Mouse (Mus musculus): ENCODE measurements at regions not wholly inside any gene's neighbourhood (a gene's known extent, or its start where the extent isn't known, plus 50 kb on each side); places are given as distances from the start of the nearest gene placed in this dataset.

GRCm38 (mm10) chr13:52113549-52113948 is 267.1 kb downstream of the Gadd45g start:
- 75% methylated on average over 8 of the region's 8 CpGs for WGBS
- no peak for TF ChIP-seq EP300 (optimal IDR thresholded peaks at IDR 0.05)
- TF ChIP-seq CTCF (IDR thresholded peaks at IDR 0.05; ENCODE audit: low read depth), result no peak
- no peak for DNase-seq (ENCODE audit: low spot score)

GRCm38 (mm10) chr13:52114431-52114830 is 268.0 kb downstream of the Gadd45g start:
- Histone ChIP-seq H3K27ac (replicated peaks) (no peak overlapping the region), H3K4me2 (replicated peaks; ENCODE audit: low read depth) (no peak overlapping the region), H3K36me3 (ENCODE audit: control insufficient read depth, insufficient read depth, low read length) (no peaks in the 10 kb centered on the region), H3K9me3 (ENCODE audit: control insufficient read depth, low read length) (no peaks in the 10 kb centered on the region), H3K9ac (ENCODE audit: low read length) (no peak overlapping the region), H3K27me3 (ENCODE audit: control insufficient read depth, insufficient read depth, low read length) (no peaks in the 10 kb centered on the region), H3K4me3 (ENCODE audit: low read depth, low read length) (no peak overlapping the region), H3K4me1 (replicated peaks; ENCODE audit: control insufficient read depth, insufficient read depth) (no peaks in the 10 kb centered on the region; the same call in 1 of the 2 replicates)
- 67% methylated on average over 7 of the region's 7 CpGs for WGBS
- ATAC-seq (ENCODE audit: low FRiP score, low TSS enrichment) (no peak), DNase-seq (ENCODE audit: low spot score) (no peak)
- TF ChIP-seq EP300 (optimal IDR thresholded peaks at IDR 0.05) (no peak), CTCF (IDR thresholded peaks at IDR 0.05; ENCODE audit: low read depth) (no peak)

More at GRCm38 (mm10) chr13:52113549-52113948, 267.1 kb downstream of the Gadd45g start:
- Histone ChIP-seq H3K27me3 (ENCODE audit: control insufficient read depth, insufficient read depth, low read length) (no peaks in the 10 kb centered on the region), H3K36me3 (ENCODE audit: control insufficient read depth, insufficient read depth, low read length) (no peaks in the 10 kb centered on the region), H3K9ac (ENCODE audit: low read length) (no peak overlapping the region), H3K4me2 (replicated peaks; ENCODE audit: low read depth) (no peak overlapping the region), H3K9me3 (ENCODE audit: control insufficient read depth, low read length) (no peaks in the 10 kb centered on the region), H3K27ac (replicated peaks) (no peak overlapping the region), H3K4me1 (replicated peaks; ENCODE audit: control insufficient read depth, insufficient read depth) (no peaks in the 10 kb centered on the region; the same call in none of the 2 replicates), H3K4me3 (ENCODE audit: low read depth, low read length) (no peak overlapping the region)
- no peak for ATAC-seq (ENCODE audit: low FRiP score, low TSS enrichment)

- no peaks in the 10 kb centered on the region for H3K9me3 ChIP-seq (ENCODE audit: control insufficient read depth, low read length)
- no peak for DNase-seq (ENCODE audit: low spot score)
- H3K27ac ChIP-seq (replicated peaks), result no peak overlapping the region
- H3K4me3 ChIP-seq (ENCODE audit: low read depth, low read length), result no peak overlapping the region
- ATAC-seq (ENCODE audit: low FRiP score, low TSS enrichment), result no peak
- no peaks in the 10 kb centered on the region for H3K27me3 ChIP-seq (ENCODE audit: control insufficient read depth, insufficient read depth, low read length)
- H3K36me3 ChIP-seq (ENCODE audit: control insufficient read depth, insufficient read depth, low read length), result no peaks in the 10 kb centered on the region
- no peak overlapping the region for H3K4me2 ChIP-seq (replicated peaks; ENCODE audit: low read depth)
- WGBS, result 76% methylated on average over 6 of the region's 6 CpGs
- TF ChIP-seq EP300 (optimal IDR thresholded peaks at IDR 0.05), result no peak
- no peak for TF ChIP-seq CTCF (IDR thresholded peaks at IDR 0.05; ENCODE audit: low read depth)
- H3K4me1 ChIP-seq (replicated peaks; ENCODE audit: control insufficient read depth, insufficient read depth), result no peaks in the 10 kb centered on the region; the same call in 1 of the 2 replicates
- H3K9ac ChIP-seq (ENCODE audit: low read length), result no peak overlapping the region
These were observed 268.5 kb downstream of the Gadd45g start for GRCm38 (mm10) chr13:52114962-52115361.

GRCm38 (mm10) chr13:52116241-52116640 is 269.8 kb downstream of the Gadd45g start:
- H3K9me3 ChIP-seq (ENCODE audit: control insufficient read depth, low read length), result no peaks in the 10 kb centered on the region
- no peak overlapping the region for H3K9ac ChIP-seq (ENCODE audit: low read length)
- ATAC-seq (ENCODE audit: low FRiP score, low TSS enrichment) (no peak), DNase-seq (ENCODE audit: low spot score) (no peak)
- 75% methylated on average over 4 of the region's 4 CpGs for WGBS
- no peaks in the 10 kb centered on the region for H3K27me3 ChIP-seq (ENCODE audit: control insufficient read depth, insufficient read depth, low read length)
- H3K36me3 ChIP-seq (ENCODE audit: control insufficient read depth, insufficient read depth, low read length), result no peaks in the 10 kb centered on the region
- TF ChIP-seq EP300 (optimal IDR thresholded peaks at IDR 0.05) (no peak), CTCF (IDR thresholded peaks at IDR 0.05; ENCODE audit: low read depth) (no peak)
- H3K4me3 ChIP-seq (ENCODE audit: low read depth, low read length), result no peak overlapping the region
- no peaks in the 10 kb centered on the region for H3K4me1 ChIP-seq (replicated peaks; ENCODE audit: control insufficient read depth, insufficient read depth)
- no peak overlapping the region for H3K4me2 ChIP-seq (replicated peaks; ENCODE audit: low read depth)
- H3K27ac ChIP-seq (replicated peaks), result no peak overlapping the region

- Histone ChIP-seq H3K9ac (ENCODE audit: low read length) (no peak overlapping the region), H3K9me3 (ENCODE audit: control insufficient read depth, low read length) (no peaks in the 10 kb centered on the region), H3K4me3 (ENCODE audit: low read depth, low read length) (no peak overlapping the region), H3K36me3 (ENCODE audit: control insufficient read depth, insufficient read depth, low read length) (no peaks in the 10 kb centered on the region), H3K27me3 (ENCODE audit: control insufficient read depth, insufficient read depth, low read length) (no peaks in the 10 kb centered on the region), H3K4me1 (replicated peaks; ENCODE audit: control insufficient read depth, insufficient read depth) (no peaks in the 10 kb centered on the region), H3K27ac (replicated peaks) (no peak overlapping the region), H3K4me2 (replicated peaks; ENCODE audit: low read depth) (no peak overlapping the region)
- ATAC-seq (ENCODE audit: low FRiP score, low TSS enrichment) (no peak), DNase-seq (ENCODE audit: low spot score) (no peak)
- 63% methylated on average over 4 of the region's 4 CpGs for WGBS
- no peak for TF ChIP-seq CTCF (IDR thresholded peaks at IDR 0.05; ENCODE audit: low read depth)
- no peak for TF ChIP-seq EP300 (optimal IDR thresholded peaks at IDR 0.05)
These were observed 270.3 kb downstream of the Gadd45g start for GRCm38 (mm10) chr13:52116756-52117155.

GRCm38 (mm10) chr13:52120795-52121194 is 274.3 kb downstream of the Gadd45g start:
- no peak overlapping the region for H3K4me3 ChIP-seq (ENCODE audit: low read depth, low read length)
- TF ChIP-seq EP300 (optimal IDR thresholded peaks at IDR 0.05), result no peak
- TF ChIP-seq CTCF (IDR thresholded peaks at IDR 0.05; ENCODE audit: low read depth), result no peak
- ATAC-seq (ENCODE audit: low FRiP score, low TSS enrichment), result no peak

More at GRCm38 (mm10) chr13:52120795-52121194, 274.3 kb downstream of the Gadd45g start:
- no peaks in the 10 kb centered on the region for H3K4me1 ChIP-seq (replicated peaks; ENCODE audit: control insufficient read depth, insufficient read depth)
- H3K9me3 ChIP-seq (ENCODE audit: control insufficient read depth, low read length), result no peaks in the 10 kb centered on the region
- no peak overlapping the region for H3K4me2 ChIP-seq (replicated peaks; ENCODE audit: low read depth)
- 85% methylated on average over 8 of the region's 8 CpGs for WGBS
- H3K27me3 ChIP-seq (ENCODE audit: control insufficient read depth, insufficient read depth, low read length), result no peaks in the 10 kb centered on the region
- no peak for DNase-seq (ENCODE audit: low spot score)
- H3K9ac ChIP-seq (ENCODE audit: low read length), result no peak overlapping the region
- H3K27ac ChIP-seq (replicated peaks), result no peak overlapping the region
- H3K36me3 ChIP-seq (ENCODE audit: control insufficient read depth, insufficient read depth, low read length), result no peaks in the 10 kb centered on the region
